Mouse (Mus musculus) common myeloid progenitor, adult 5-6 weeks (primary cell): ENCODE data around the gene Dchs2. TPM values are rescaled to one million over a fixed set of nuclear protein-coding genes. Genes with fewer than 3 reads are reported as not detected.

Source experiments
- ATAC-seq: replicated peaks from 2 replicates; pipeline ENCODE4 v1.8.0; 2016; ENCODE audit warnings: low read depth, mild to moderate bottlenecking, moderate TSS enrichment, inconsistent platforms; ENCODE audit not compliant: poor library complexity, severe bottlenecking
- total RNA-seq: library from RNA; stranded (forward); fragments of 200-1000, 187-1606 nt; gene quantifications from 2 replicates; pipeline ENCODE4 v1.2.3, GENCODE M21; 2017

Dchs2 gene
- total RNA-seq, 1 experiment from 2014 or later, result not detected

- peak; percentile 45 for ATAC-seq
Observed at GRCm38 (mm10) chr3:83234457-83234856, 106.7 kb downstream of the Dchs2 start.

- ATAC-seq, result no peak
Observed at GRCm38 (mm10) chr3:83235061-83235460, 107.3 kb downstream of the Dchs2 start.

GRCm38 (mm10) chr3:83246536-83246935, 118.8 kb downstream of the Dchs2 start:
- ATAC-seq, result no peak

GRCm38 (mm10) chr3:83250001-83250545, 122.3 kb downstream of the Dchs2 start:
- ATAC-seq, result no peak

GRCm38 (mm10) chr3:83251899-83252298, 124.2 kb downstream of the Dchs2 start:
- no peak for ATAC-seq

GRCm38 (mm10) chr3:83259421-83259820, 131.7 kb downstream of the Dchs2 start:
- ATAC-seq, result no peak

- no peak for ATAC-seq
Observed at GRCm38 (mm10) chr3:83266009-83266408, 138.3 kb downstream of the Dchs2 start.

- ATAC-seq, result no peak
Observed at GRCm38 (mm10) chr3:83270228-83270627, 142.5 kb downstream of the Dchs2 start.

GRCm38 (mm10) chr3:83270982-83271381, 143.2 kb downstream of the Dchs2 start:
- ATAC-seq, result no peak

GRCm38 (mm10) chr3:83273555-83274244, 146.0 kb downstream of the Dchs2 start:
- peak; percentile 86 for ATAC-seq

GRCm38 (mm10) chr3:83275703-83276102, 148.0 kb downstream of the Dchs2 start:
- ATAC-seq, result no peak

GRCm38 (mm10) chr3:83283882-83284281, 156.1 kb downstream of the Dchs2 start:
- no peak for ATAC-seq

GRCm38 (mm10) chr3:83286975-83287405, 159.2 kb downstream of the Dchs2 start:
- peak; percentile 77 for ATAC-seq

- ATAC-seq, result no peak
Observed at GRCm38 (mm10) chr3:83288118-83288840, 160.5 kb downstream of the Dchs2 start.

GRCm38 (mm10) chr3:83290482-83290881, 162.7 kb downstream of the Dchs2 start:
- no peak for ATAC-seq

GRCm38 (mm10) chr3:83290953-83291352, 163.2 kb downstream of the Dchs2 start:
- no peak for ATAC-seq

- ATAC-seq, result no peak
Observed at GRCm38 (mm10) chr3:83299783-83300382, 172.1 kb downstream of the Dchs2 start.

- no peak for ATAC-seq
Observed at GRCm38 (mm10) chr3:83303876-83304275, 176.1 kb downstream of the Dchs2 start.

- no peak for ATAC-seq
Observed at GRCm38 (mm10) chr3:83345928-83346327, 218.2 kb downstream of the Dchs2 start.

GRCm38 (mm10) chr3:83368500-83369068, 240.8 kb downstream of the Dchs2 start:
- ATAC-seq, result no peak
